In the genomic region with DNA sequence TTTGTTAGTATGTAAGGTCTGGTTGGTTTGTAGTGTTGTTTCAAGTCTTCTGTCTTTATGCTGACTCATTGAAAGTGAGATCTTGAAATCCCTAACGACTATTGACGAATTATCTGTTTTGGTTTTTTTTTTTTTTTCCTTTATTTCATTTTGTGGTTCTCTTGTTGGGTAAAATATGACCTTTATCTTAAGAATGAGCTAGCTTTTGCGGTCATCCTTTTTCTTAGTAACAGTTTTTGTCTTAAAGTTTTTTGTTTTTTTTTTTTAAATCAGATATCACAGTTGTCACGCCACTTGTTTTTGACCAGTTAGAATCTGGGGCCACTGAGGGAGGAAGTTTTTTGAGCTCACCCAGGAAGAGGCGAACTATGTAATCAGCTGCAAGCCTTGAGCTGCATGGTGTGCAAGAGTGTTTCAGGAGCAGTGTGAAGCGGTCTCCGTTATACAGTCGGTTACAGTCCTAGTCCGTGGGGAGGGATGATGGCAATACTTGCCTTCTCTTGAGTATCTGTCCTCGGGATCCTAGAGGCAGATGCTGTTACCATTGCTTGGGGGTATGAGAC, we compare ENCODE assay signal across 8 mouse cellular contexts. TPM values are rescaled to one million over a fixed set of nuclear protein-coding genes. Genes with fewer than 3 reads are reported as not detected.
DNase-seq lines count a peak whose midpoint lies in the region; ATAC-seq lines count a peak whose summit lies in the region.
"Had no signal": no experiment of that assay in that cellular context is flagged by ENCODE, and none has a peak within 500 bp of the region (broad histone marks: within the 10 kb centered on the region; RNA-seq: fewer than 3 reads in every experiment).

No protein-coding gene starts in this region.

- peaks cover 18% of the 10 kb centered on the region for H3K4me1 ChIP-seq in neural tube, embryonic 12.5 days
- peaks cover 61% of the 10 kb centered on the region for H3K4me1 ChIP-seq in erythroblast, embryonic 14.5 days (ENCODE audit: control insufficient read depth)

- WGBS in neural tube, embryonic 12.5 days = 90% methylated on average over 10 of the region's 10 CpGs

- no peaks in the 10 kb centered on the region for H3K9me3 ChIP-seq in neural tube, embryonic 12.5 days
- H3K9me3 ChIP-seq in erythroblast, embryonic 14.5 days (ENCODE audit: control insufficient read depth, low read length) = no peaks in the 10 kb centered on the region
- H3K9me3 ChIP-seq: limb, embryonic 15.5 days had no signal

- peaks cover 7% of the 10 kb centered on the region; the same call in 1 of the 2 replicates for H3K36me3 ChIP-seq in neural tube, embryonic 12.5 days
- peaks cover 20% of the 10 kb centered on the region for H3K36me3 ChIP-seq in erythroblast, embryonic 14.5 days (ENCODE audit: control insufficient read depth)

- 0 out of 2 replicates have a peak overlapping the region, but pooled peaks have one; percentile 74 for H3K4me2 ChIP-seq in neural tube, embryonic 12.5 days (replicated peaks)

- DNase-seq in neural tube, embryonic 10.5 days (ENCODE audit: extremely low spot score, low spot score) = no peak
- peak; percentile 83 for DNase-seq in MEL-GATA-1-ER (ENCODE audit: extremely low read depth, low read depth)
- no peak for DNase-seq in right cerebral cortex, postnatal 25 days
- no peak for DNase-seq in adrenal gland, postnatal 25 days

- no peak for ATAC-seq in neural tube, embryonic 12.5 days (ENCODE audit: low FRiP score, low read depth)
- 0 out of 2 replicates have a peak, but pooled peaks have one; percentile 5 for ATAC-seq in monocyte, adult 5-6 weeks (replicated peaks; ENCODE audit: insufficient number of reproducible peaks, low FRiP score, low TSS enrichment, poor library complexity, severe bottlenecking)

- no peak overlapping the region for H3K27ac ChIP-seq in neural tube, embryonic 12.5 days
- H3K27ac ChIP-seq: limb, embryonic 15.5 days had no signal

- no peak overlapping the region for H3K4me3 ChIP-seq in neural tube, embryonic 12.5 days
- H3K4me3 ChIP-seq in erythroblast, embryonic 14.5 days (replicated peaks) = peak overlapping the region; percentile 92
- H3K4me3 ChIP-seq: limb, embryonic 15.5 days had no signal

- no peak overlapping the region for H3K9ac ChIP-seq in neural tube, embryonic 12.5 days
- H3K9ac ChIP-seq: limb, embryonic 15.5 days had no signal

- H3K27me3 ChIP-seq in neural tube, embryonic 12.5 days (replicated peaks) = no peaks in the 10 kb centered on the region
- H3K27me3 ChIP-seq in erythroblast, embryonic 14.5 days (ENCODE audit: control insufficient read depth) = no peaks in the 10 kb centered on the region
- H3K27me3 ChIP-seq: limb, embryonic 15.5 days had no signal

RNA-seq across cellular contexts. Expression of a gene that starts 37.9 kb away (rescaled TPM):
- 52.2 and 53.8 TPM in 2 replicates for polyA plus RNA-seq in neural tube, embryonic 12.5 days (2016; fragmentation: Nextera tagmentation; extraction: Ambion mirVana)
- 1.2 and 1.5 TPM in 2 replicates for polyA plus RNA-seq in erythroblast, embryonic 14.5 days (2012)
- total RNA-seq in monocyte, adult 5-6 weeks (2017) = 299 to 323 TPM (median 303 TPM) in 3 replicates
- 165 and 173 TPM in 2 replicates for total RNA-seq in adrenal gland, postnatal 25 days (2021)
